Mouse (Mus musculus) neural tube, embryonic 13.5 days (tissue): ENCODE measurements around the gene Gm20479. TPM values are rescaled to one million over a fixed set of nuclear protein-coding genes. Genes with fewer than 3 reads are reported as not detected.
A peak's percentile ranks its signal among the peaks of the same experiment; 100 is the strongest.

ENCODE experiments used
- ATAC-seq: fragments of 200-750 bp; cut with Nextera tagmentation; 2 replicates; pipeline ENCODE4 v1.8.0; 2017; ENCODE audit warnings: low read depth, mild to moderate bottlenecking, moderate TSS enrichment, moderate library complexity
- H3K27ac ChIP-seq: fragments of 300-500 bp; sonication (generic); replicated peaks from 2 replicates; pipeline ENCODE4 v1.5.1; 2015; ENCODE audit warnings: moderate library complexity, mild to moderate bottlenecking, inconsistent platforms
- H3K27me3 ChIP-seq: fragments of 300-500 bp; sonication (generic); 2 replicates; pipeline ENCODE4 v1.6.1; 2015; ENCODE audit warnings: mild to moderate bottlenecking, inconsistent platforms
- H3K36me3 ChIP-seq: fragments of 300-500 bp; sonication (generic); 2 replicates; pipeline ENCODE4 v1.6.1; 2015; ENCODE audit warnings: mild to moderate bottlenecking, inconsistent platforms
- H3K4me1 ChIP-seq: fragments of 300-500 bp; sonication (generic); replicated peaks from 2 replicates; pipeline ENCODE4 v1.6.1; 2015; ENCODE audit warnings: inconsistent platforms
- H3K4me2 ChIP-seq: fragments of 300-500 bp; sonication (generic); 2 replicates; pipeline ENCODE4 v1.6.1; 2015; ENCODE audit warnings: inconsistent platforms, mild to moderate bottlenecking, moderate library complexity
- H3K4me3 ChIP-seq: fragments of 300-500 bp; sonication (generic); 2 replicates; pipeline ENCODE4 v1.5.1; 2015; ENCODE audit warnings: mild to moderate bottlenecking, inconsistent platforms
- H3K9ac ChIP-seq: fragments of 300-500 bp; sonication (generic); 2 replicates; pipeline ENCODE4 v1.6.1; 2015; ENCODE audit warnings: moderate library complexity, mild to moderate bottlenecking, inconsistent platforms
- H3K9me3 ChIP-seq: fragments of 300-500 bp; sonication (generic); 2 replicates; pipeline ENCODE4 v1.6.1; 2016; ENCODE audit warnings: inconsistent platforms
- WGBS: fragments of 180-500 bp; shearing (Covaris S2); methylation state at CpG from one replicate; pipeline ENCODE4 v1.1.7; 2015; 5-methylcytosine and 5-hydroxymethylcytosine counted together
- polyA plus RNA-seq: library from polyadenylated mRNA; unstranded; fragments of >200 nt; fragmentation: Nextera tagmentation; extraction: Ambion mirVana; gene quantifications from 2 replicates; pipeline ENCODE4 v1.2.1, GENCODE M21; 2015

Gm20479 gene
- polyA plus RNA-seq, 1 experiment from 2014 or later = not detected

DNA sequence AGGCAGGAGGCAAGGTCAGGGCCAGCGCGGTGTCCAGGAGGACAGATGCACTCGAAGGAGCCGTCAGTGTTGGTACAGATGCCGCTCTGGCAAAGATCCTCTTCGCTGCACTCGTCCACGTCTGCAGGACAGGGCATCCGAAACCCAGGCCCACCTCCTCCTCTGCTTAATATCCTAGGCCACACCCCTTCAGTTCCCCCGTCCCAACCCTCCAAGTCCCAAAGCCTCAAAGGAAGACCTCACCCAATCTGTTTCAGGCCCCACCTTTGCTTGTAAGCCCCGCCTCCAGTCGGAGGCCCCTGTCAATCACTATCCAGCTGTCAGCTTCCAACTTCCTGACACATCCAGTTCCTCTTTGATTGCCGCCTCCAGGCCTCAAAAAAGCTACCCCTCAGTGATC, 34.9 kb downstream of the Gm20479 start:
- Histone ChIP-seq H3K4me2 (no peak overlapping the region), H3K4me1 (peaks cover 15% of the 10 kb centered on the region), H3K9me3 (no peaks in the 10 kb centered on the region), H3K9ac (no peak overlapping the region), H3K36me3 (no peaks in the 10 kb centered on the region), H3K4me3 (no peak overlapping the region), H3K27ac (no peak overlapping the region), H3K27me3 (peaks cover 53% of the 10 kb centered on the region)
- 20% methylated on average over 13 of the region's 13 CpGs for WGBS
- ATAC-seq = no peak

DNA sequence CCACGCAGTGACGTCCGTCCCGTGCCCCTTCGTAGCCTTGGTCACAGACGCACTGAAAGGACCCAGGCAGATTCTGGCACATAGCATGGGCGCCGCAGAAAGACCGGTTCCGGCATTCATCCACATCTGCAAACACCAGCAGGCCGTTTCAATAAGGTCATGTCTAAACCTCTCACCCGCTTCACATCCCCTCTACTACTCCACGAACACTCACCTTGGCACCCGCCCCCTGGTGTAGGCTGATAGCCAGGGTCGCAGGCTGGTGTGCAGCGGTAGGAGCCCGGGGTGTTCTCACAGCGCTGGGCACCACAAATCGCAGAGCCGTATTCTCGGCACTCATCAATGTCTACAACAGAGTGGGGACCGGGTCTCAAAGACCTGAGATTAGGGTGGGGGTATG, 37.8 kb downstream of the Gm20479 start:
- Histone ChIP-seq H3K36me3 (no peaks in the 10 kb centered on the region), H3K27me3 (peaks cover 24% of the 10 kb centered on the region), H3K4me1 (no peaks in the 10 kb centered on the region), H3K27ac (no peak overlapping the region), H3K4me2 (no peak overlapping the region), H3K9ac (no peak overlapping the region), H3K9me3 (peaks cover 3% of the 10 kb centered on the region; the same call in 1 of the 2 replicates), H3K4me3 (no peak overlapping the region)
- ATAC-seq = no peak
- WGBS = 90% methylated on average over 22 of the region's 22 CpGs

DNA sequence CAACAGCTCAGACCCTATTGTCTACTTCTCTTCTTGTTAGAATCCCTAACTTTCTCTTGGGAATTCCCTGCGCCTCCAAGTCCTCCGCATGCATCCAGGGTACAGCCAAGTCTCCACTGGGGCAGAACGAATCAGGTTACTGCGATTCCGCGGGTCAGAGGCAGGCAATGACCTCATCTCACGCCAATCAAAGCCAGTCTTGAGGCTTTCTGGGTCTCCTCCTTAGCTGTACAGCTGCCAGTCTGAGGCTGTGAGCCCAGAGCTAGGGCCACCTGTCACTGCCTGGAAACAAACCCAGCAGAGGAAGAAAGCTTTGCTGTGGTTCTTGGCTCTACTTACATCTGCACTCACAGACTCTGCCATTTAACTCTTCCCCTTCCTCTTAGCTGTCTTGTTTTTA, 41.3 kb downstream of the Gm20479 start:
- Histone ChIP-seq H3K36me3 (0 out of 2 replicates have a peak, but pooled peaks cover 3% of the 10 kb centered on the region), H3K4me3 (no peak overlapping the region), H3K27ac (no peak overlapping the region), H3K27me3 (peaks cover 14% of the 10 kb centered on the region), H3K4me1 (no peaks in the 10 kb centered on the region), H3K4me2 (no peak overlapping the region), H3K9ac (no peak overlapping the region), H3K9me3 (peaks cover 12% of the 10 kb centered on the region; the same call in 1 of the 2 replicates)
- ATAC-seq = no peak
- 28% methylated on average over 7 of the region's 7 CpGs for WGBS

DNA sequence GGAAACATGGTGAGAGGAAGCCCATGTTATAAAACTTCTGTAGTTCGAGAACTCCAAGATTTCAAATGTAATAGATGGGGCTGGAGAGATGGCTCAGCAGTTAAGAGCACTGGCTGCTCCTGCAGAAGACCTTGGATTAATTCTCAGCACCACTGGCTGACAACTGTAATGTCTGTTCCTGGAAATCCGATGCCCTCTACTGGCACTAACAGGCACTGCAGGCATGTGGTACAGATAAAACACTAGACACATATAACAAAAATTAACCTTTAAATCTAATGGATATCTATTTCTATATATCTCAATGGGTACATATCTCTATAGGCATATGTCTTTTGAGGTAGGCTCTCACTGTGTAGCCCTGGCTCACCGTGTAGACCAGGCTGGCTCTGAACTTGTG, 42.8 kb downstream of the Gm20479 start:
- H3K9ac ChIP-seq = no peak overlapping the region
- H3K27ac ChIP-seq = no peak overlapping the region
- H3K36me3 ChIP-seq = 0 out of 2 replicates have a peak, but pooled peaks cover 3% of the 10 kb centered on the region
- H3K9me3 ChIP-seq = peaks cover 12% of the 10 kb centered on the region; the same call in 1 of the 2 replicates
- no peak for ATAC-seq
- H3K4me3 ChIP-seq = no peak overlapping the region
- peaks cover 10% of the 10 kb centered on the region for H3K4me1 ChIP-seq
- peaks cover 28% of the 10 kb centered on the region for H3K27me3 ChIP-seq
- H3K4me2 ChIP-seq = no peak overlapping the region
- WGBS = 89% methylated on average over 3 of the region's 3 CpGs

DNA sequence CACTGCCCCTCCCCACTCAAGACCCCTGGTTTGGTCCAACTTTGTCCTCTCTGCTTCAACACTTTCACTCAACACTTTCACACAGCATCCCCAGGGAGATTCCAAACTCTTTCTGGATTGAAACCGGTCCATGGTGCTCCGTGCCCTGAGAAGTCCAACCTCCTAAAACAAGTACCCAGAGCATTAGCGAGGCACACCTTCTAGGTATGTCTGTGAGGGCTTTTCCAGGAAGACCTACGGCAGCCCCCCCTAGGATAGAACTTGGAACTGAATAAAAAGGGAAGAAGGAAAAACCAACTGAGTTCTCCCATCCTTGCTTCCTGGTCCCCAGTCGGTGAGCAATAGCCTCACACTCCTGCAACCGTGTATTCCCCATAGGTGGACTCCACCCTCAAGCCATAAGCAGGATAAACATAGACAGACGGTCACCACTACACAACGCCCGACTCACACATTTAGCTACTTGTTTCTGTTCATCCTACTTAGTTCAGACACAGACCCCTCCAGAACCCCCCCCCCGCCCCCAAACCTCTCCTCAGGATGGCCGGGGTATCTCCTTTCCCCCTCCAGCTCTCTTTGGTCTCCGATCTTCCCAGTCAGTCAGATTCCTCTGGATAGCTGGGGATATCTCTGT, 45.5 kb downstream of the Gm20479 start:
- no peak overlapping the region for H3K9ac ChIP-seq
- 90% methylated on average over 12 of the region's 12 CpGs for WGBS
- H3K27me3 ChIP-seq = peaks cover 38% of the 10 kb centered on the region
- no peak overlapping the region for H3K27ac ChIP-seq
- peaks cover 12% of the 10 kb centered on the region; the same call in 1 of the 2 replicates for H3K9me3 ChIP-seq
- ATAC-seq = no peak
- H3K4me3 ChIP-seq = no peak overlapping the region
- H3K4me1 ChIP-seq = peaks cover 15% of the 10 kb centered on the region
- no peak overlapping the region for H3K4me2 ChIP-seq
- 0 out of 2 replicates have a peak, but pooled peaks cover 3% of the 10 kb centered on the region for H3K36me3 ChIP-seq

DNA sequence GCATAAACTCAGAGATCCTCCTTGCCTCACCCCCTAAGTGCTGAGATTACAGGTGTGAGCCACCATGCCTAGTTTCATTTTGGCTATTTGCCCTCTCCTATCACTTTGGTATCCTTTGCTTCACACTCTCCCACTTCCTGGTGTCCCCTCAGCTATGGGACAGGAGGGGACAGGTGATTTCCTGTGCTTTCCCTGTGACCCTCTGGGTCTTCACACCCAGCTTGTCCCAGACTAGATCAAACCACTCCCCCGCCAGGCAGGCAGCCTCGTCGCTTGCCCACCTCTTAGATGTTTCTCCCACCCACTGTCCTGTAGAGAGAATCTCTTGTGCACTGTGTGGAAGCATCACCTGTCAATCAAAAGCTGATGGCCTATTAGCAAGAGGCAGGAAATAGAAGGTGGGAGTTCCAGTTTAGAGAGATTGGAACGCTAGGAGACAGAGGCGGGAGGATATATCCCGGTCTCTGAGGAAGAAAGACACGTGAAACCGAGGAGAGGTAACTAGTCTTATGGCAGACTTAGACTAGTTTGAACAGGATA, 46.2 kb downstream of the Gm20479 start:
- Histone ChIP-seq H3K27me3 (peaks cover 38% of the 10 kb centered on the region), H3K4me2 (no peak overlapping the region), H3K27ac (no peak overlapping the region), H3K4me1 (peaks cover 15% of the 10 kb centered on the region), H3K9me3 (peaks cover 12% of the 10 kb centered on the region; the same call in 1 of the 2 replicates), H3K36me3 (0 out of 2 replicates have a peak, but pooled peaks cover 3% of the 10 kb centered on the region), H3K9ac (no peak overlapping the region), H3K4me3 (no peak overlapping the region)
- 44% methylated on average over 8 of the region's 8 CpGs for WGBS
- ATAC-seq = no peak

DNA sequence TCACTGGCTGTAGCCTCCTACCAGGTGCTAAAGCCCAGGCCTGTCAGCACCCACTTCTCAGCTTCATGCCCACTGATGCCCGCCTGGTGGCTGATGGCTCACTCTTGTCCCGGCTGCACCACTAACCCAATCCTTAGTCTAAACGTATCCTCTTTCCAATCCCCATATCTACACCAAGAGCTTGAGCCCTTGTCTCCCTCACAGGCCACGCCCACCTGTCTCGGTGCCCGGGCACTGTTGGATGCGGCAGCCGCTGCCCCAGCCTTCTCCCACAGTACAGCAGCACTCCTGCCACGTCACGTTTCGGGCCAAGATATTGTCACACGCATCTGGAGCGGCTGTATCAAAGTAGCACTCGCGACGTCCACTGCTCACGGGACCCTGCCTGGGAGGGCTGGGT, 46.9 kb downstream of the Gm20479 start:
- H3K27me3 ChIP-seq = peaks cover 38% of the 10 kb centered on the region
- WGBS = 5% methylated on average over 17 of the region's 17 CpGs
- H3K27ac ChIP-seq = no peak overlapping the region
- H3K36me3 ChIP-seq = 0 out of 2 replicates have a peak, but pooled peaks cover 3% of the 10 kb centered on the region
- H3K4me2 ChIP-seq = peak overlapping the region; percentile 56
- peaks cover 15% of the 10 kb centered on the region for H3K4me1 ChIP-seq
- H3K9me3 ChIP-seq = peaks cover 12% of the 10 kb centered on the region; the same call in 1 of the 2 replicates
- peak overlapping the region; percentile 52 for H3K9ac ChIP-seq
- 0 out of 2 replicates have a peak, but pooled peaks have one; percentile 20 for ATAC-seq
- peak overlapping the region; percentile 32 for H3K4me3 ChIP-seq

DNA sequence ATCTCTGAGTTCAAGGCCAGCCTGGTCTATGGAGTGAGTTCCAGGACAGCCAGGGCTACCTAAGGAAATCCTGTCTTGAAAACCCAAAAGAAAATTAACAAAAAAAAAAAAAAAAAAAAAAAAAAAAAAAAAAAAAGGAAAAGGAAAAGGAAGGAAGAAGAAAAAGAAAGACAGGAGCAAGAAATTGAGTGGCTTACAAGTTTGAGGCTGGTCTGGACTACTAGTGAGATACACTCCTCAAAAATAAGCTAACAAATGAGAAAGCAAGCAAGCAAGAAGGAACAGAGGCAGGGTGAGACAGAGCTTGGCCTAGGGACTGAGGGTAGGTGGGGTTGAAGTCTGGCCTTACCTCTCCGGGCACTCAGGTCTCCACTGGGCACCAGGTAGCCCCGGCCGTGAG, 47.4 kb downstream of the Gm20479 start:
- Histone ChIP-seq H3K9me3 (peaks cover 12% of the 10 kb centered on the region; the same call in 1 of the 2 replicates), H3K9ac (no peak overlapping the region), H3K4me3 (no peak overlapping the region), H3K27me3 (peaks cover 38% of the 10 kb centered on the region), H3K4me1 (peaks cover 15% of the 10 kb centered on the region), H3K4me2 (no peak overlapping the region; the same call in 1 of the 2 replicates), H3K36me3 (0 out of 2 replicates have a peak, but pooled peaks cover 3% of the 10 kb centered on the region), H3K27ac (no peak overlapping the region)
- 50% methylated on average over 3 of the region's 3 CpGs for WGBS
- no peak for ATAC-seq

DNA sequence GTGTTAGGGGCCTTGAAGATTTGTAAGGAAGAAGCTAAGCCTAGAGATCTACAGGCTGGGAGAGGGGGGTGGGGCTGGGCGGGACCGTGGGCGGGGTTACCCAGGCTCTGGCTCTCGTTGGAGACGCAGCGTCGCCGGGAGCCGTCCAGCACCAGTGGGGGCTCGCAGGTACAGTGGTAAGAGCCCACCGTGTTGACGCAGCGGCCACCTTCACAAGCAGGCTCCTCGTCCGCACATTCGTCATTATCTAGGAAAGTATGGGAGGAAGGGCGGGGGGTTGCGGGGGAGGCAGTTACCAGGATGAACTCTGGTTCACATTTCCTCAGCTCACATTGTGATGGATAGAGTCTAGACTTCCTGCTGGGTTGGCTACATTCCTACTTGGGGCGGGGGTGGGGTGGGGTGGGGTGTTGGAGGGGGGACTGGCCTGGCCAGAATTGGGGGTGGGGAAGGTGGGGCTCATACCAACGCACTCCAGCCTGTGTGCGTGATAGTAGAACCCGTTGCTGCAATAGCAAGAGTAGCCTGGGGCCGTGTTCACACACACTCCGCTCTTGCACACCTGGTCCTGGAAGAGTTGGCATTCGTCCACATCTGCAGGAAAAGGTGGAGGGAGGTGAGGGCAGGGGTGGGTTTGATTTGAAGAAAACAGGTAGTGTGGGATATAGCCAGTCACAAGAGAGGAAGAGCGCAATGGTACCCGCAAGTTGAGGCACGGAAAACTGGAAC, 48.2 kb downstream of the Gm20479 start:
- WGBS = 8% methylated on average over 28 of the region's 28 CpGs
- peak overlapping the region; percentile 29 for H3K4me3 ChIP-seq
- H3K27me3 ChIP-seq = peaks cover 40% of the 10 kb centered on the region
- peak; percentile 60; the same call in 1 of the 2 replicates for ATAC-seq
- peak overlapping the region; percentile 49 for H3K9ac ChIP-seq
- H3K36me3 ChIP-seq = 0 out of 2 replicates have a peak, but pooled peaks cover under 1% of the 10 kb centered on the region
- H3K4me1 ChIP-seq = peaks cover 15% of the 10 kb centered on the region
- peaks cover 5% of the 10 kb centered on the region; the same call in 1 of the 2 replicates for H3K9me3 ChIP-seq
- peak overlapping the region; percentile 57 for H3K4me2 ChIP-seq
- no peak overlapping the region for H3K27ac ChIP-seq

DNA sequence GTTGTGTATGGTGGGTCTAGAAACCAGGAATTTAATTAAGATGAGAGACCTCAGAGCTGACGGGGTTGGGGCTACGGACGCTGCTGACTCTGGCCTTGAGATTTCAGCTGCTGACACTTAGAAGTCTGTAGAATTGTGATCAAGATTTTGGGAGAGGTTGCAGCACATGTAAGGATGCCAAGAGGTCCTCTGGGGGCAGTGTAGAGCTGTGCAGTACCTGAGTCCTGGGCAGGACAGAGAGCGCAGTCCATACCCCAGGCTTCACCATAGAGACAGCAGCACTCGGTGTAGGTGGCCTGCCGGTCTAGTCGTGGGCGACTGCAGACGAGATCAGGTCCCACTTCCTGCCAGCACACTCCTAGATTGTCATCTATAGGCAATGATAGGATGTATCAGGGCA, 49.7 kb downstream of the Gm20479 start:
- Histone ChIP-seq H3K27me3 (peaks cover 44% of the 10 kb centered on the region), H3K4me1 (peaks cover 15% of the 10 kb centered on the region), H3K4me3 (no peak overlapping the region), H3K27ac (no peak overlapping the region), H3K9ac (no peak overlapping the region), H3K4me2 (no peak overlapping the region), H3K36me3 (no peaks in the 10 kb centered on the region), H3K9me3 (no peaks in the 10 kb centered on the region)
- WGBS = 64% methylated on average over 9 of the region's 9 CpGs
- ATAC-seq = no peak

DNA sequence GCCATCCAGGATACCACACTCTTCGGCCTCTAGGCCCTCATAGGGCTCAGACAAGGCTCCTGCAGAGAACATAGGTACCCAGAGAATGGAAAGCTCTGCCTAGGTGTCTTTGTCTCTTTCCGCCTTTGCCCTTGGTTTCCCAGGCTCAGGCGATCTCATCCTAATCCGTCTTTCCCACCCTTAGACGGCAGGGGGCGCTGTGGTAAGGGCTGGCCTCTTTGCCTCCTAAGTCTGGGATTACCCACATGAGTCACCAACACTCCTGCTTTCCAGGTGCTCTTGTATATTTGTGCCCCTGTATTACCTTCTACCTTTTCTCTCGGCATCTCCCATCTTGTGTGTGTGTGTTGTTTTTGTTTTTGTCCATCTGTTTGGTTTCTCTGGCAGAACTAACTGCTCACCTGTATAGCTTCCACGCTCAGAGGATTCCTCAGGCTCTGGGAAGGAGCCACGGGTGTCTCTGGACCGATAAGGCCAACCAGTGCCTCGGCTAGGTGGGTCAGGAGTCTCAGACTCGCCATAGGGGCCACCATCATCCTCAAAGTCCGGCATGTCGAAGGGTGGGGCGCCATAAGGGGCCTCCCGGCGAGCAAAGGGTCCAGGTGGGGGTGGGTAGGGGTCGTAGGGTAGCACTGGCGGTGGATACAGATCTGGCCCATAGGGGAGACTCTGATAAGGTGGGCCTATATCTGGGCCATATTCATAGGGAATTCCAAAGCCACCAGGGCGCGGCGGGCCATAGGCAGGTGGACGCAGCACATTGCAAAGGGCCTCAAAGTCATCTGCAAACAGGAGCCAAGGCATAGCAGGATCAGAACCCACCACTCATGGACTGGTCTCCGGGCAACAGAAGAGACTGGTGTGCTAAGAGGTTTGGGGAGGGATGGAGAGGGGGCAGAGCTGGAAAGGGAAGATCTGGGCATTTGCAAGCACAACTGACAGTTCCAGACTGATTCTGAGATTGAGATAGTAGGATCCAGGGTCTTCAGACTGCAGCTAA, 50.8 kb downstream of the Gm20479 start:
- Histone ChIP-seq H3K27me3 (peaks cover 41% of the 10 kb centered on the region), H3K36me3 (no peaks in the 10 kb centered on the region), H3K27ac (no peak overlapping the region), H3K4me1 (peaks cover 15% of the 10 kb centered on the region), H3K4me3 (no peak overlapping the region), H3K9ac (no peak overlapping the region), H3K9me3 (no peaks in the 10 kb centered on the region), H3K4me2 (no peak overlapping the region)
- ATAC-seq = no peak
- 76% methylated on average over 24 of the region's 24 CpGs for WGBS
